Mouse (Mus musculus): ENCODE results near the gene Itgad.
A peak's percentile ranks its signal among the peaks of the same experiment; 100 is the strongest.

Gene Itgad

DNA sequence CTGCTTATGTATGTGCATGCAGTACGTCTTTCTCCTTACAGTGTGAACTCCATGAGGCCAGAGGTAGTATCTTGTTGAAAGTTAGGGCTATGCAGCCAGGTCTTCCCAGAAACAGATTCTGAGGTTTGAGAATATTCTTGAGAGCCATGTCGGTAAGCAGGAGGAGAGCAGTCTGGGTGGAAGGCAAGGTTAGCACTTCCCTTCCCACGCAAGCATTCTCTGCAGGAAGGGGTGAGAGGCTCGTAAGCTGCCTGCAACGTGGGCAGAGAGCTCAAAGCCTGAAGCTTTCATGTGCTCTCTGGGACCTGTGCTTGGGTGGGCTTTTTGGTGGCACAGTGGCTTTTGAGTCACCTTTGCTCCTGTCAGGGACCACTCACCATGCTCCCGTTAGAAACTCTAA lies 26.4 kb downstream of the Itgad start:
- DNase-seq: peak; percentile 54

DNA sequence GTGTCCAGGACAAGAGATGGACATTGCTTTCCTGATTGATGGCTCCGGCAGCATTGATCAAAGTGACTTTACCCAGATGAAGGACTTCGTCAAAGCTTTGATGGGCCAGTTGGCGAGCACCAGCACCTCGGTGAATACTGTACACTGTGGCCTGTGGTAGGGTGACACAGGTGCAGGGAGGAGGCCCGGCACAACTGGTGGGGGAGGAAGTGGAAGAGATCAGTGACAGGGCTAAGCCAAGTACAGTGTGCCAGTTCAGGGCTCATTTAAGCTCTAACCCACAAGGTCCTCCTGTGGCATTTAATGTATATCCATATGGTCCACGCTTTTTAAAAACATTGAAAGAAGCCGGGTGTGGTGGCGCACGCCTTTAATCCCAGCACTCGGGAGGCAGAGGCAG lies 27.5 kb downstream of the Itgad start:
- peak; percentile 76 for DNase-seq

DNA sequence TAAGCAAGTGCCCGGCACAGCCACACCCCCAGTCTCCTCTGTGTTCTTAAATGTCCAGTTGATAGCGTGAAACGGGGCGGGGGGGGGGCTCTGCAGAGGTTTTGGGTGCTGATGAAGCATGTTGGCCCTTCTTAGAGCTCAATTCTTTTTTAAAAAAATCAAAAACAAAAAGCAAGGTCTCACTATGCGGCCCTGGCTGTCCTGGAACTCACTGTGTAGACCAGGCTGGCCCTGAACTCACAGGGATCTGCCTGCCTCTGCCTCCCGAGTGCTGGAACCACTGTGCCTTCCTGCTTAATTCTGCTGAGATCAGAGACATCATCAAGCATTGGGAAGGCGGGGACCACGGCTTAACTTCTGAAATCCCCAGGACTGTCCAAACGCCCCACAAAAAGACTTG lies 47.4 kb downstream of the Itgad start:
- no peak for DNase-seq

DNA sequence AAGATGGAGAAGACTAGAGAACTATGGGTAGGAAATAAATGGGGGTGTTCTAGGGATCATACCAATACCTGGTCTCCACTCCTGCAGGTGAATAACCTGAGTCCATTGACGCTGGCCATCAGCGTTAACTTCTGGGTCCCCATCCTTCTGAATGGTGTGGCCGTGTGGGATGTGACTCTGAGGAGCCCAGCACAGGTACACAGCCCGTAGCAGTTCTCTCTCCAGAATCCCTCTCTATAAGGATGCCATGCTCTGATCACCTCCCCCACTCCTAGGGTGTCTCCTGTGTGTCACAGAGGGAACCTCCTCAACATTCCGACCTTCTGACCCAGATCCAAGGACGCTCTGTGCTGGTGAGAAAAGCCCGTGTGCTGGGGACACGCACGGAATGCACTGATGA lies 48.9 kb downstream of the Itgad start:
- no peak for DNase-seq

DNA sequence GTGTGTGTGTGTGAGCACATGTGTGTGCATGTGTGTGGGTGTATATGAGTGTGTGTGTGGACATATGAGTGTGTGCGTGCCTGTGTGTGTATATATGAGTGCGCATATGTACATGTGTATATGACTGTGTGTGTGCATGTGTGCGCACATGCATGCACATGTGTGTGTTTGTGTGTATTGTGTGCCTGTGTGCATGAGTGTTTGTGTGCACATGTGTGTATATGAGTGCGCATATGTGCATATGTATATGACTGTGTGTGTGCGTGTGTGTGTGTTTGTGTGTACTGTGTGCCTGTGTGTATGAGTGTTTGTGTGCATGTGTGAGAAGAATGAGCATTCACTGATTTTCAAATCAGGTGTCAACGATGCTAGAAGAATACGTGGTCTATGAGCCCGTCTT lies 50.0 kb downstream of the Itgad start:
- no peak for DNase-seq

DNA sequence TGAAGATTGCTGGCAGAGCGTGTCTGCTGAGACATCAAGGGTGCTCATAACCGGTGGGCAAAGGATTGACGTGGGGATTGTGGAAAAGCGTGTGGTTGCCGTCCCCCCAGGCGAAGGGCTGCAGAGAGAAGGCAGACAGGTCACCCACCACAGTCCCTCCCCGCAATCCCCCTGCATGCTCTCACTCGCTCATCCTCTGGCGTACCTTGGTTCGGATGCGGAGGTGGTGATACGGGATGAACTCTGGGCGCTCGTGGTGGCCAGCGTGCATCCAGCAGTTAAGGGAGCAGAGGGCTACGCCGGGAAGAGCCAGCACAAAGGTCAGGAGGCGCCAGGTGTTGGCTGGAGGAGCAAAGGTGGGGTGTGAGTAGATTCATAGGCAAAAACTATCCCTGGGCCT lies 51.5 kb downstream of the Itgad start:
- no peak for DNase-seq

DNA sequence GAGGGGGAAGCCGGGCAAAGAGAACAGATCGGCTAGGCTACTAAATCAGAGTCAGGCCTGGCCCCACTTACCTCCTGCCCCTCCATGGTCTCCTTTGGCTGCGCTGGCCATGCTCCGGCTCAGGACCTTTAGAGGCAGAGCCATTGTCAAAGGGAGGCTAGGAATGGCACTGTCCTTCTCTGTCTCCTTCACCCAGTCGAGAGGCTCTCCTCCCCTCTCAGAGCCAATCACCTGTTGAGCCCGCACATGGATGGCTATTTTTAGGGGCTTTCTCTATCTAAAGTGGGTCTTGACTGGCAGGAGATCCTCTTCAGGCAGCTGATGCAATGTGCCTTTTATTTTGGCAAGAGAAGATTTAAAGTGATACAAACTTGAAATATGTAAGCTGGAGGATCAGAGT lies 52.0 kb downstream of the Itgad start, which contains the start of gene Cox6a2:
TSS of gene Cox6a2 (minus strand) at position 236 of the 400 bp plus-strand sequence.
- DNase-seq: no peak

DNA sequence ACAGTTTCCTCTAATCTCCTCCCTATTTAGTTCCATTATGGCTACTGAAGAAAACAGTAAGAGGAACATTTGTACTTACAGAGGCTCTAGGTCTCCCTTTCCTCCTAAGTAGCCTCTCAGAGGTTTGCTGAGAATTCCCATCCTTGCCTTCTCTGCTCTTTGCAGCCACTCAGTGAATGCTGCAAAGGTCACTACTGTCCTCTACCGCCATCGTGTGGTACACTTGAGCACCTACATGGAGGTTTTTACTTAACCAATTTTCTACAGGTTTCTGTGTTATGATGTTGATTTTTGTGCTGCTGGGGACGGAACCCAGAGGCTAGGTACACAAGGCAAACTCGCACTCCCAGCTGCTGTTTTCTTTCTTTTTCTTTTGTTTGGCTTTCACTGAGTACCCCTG lies 54.0 kb downstream of the Itgad start:
- peak; percentile 70 for DNase-seq

DNA sequence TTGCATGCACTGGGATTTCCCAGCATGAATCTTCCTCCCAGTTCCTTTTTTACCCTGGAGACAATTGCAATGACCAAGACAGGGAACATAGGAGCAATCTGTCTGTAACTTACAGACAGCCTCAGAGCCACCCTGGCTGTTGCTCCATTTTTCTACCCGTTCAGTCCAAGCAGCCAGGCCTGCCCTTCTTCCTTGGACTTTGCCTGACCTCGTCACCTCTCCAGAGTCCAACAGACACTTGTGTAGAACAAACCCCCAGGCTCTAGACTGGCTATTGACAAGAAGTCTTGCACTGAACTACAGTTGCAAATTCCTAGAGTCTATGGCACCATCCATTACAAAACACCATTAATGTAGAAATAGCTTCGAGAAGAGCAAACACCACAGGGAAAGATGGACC lies 55.6 kb downstream of the Itgad start:
- DNase-seq: no peak

DNA sequence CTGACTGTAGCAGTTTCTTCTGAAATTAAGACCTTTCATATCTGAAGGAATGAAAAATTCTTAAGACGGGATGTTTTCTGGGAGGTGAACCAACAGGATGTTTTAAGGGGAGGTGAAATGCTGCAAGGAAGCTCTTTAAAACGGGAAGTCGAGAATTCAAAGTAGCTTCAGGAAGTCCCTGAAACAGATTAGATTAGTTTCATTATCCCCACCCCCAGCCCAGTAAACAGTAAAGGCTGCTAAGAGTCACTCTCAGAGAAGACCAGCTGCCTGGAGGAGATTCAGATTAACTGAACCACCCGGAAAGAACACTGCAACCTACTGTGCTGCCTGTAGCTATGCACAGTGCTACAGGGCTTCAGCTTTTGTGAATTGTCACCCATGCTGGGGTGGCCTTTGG lies 65.8 kb downstream of the Itgad start:
- no peak for DNase-seq

DNA sequence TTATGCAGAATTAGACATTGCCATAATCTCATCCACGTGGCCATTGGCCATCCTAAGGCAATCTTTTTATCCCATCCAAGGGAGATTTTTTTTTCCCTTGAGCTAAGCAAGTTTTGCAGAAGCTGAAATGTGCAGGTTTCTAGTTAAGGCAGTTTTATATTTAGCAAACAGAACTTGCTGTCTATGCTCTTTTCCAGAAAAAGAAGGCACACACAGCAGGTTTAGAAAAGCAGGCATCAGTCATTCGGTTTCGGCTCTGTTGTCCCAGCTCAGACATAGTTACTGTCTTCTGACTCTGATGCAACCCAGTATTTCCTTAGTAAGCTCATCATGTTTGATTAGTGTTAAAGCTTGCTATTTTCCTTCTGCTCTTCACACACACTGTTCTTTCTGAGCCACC lies 66.8 kb downstream of the Itgad start:
- no peak for DNase-seq

DNA sequence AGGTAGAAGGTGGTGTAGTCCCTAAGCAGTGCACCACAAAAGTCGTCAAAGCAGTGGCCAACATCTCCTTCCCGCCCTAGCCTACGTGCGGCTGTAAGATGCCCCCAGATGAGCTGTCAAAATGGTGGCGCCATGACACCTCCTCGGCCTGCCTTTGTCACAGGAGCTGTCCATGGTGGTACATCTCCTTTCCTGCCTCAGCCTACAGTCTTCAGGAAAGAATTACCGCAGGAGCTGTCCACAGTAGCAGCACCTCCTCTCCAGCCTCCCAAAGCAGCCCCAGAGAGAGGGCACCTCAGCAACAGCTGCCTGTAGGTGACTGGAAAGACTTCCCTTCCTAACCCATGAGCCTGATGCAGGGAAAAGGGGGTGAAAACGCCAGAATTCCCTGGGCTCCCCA lies 77.6 kb downstream of the Itgad start:
- no peak for DNase-seq

DNA sequence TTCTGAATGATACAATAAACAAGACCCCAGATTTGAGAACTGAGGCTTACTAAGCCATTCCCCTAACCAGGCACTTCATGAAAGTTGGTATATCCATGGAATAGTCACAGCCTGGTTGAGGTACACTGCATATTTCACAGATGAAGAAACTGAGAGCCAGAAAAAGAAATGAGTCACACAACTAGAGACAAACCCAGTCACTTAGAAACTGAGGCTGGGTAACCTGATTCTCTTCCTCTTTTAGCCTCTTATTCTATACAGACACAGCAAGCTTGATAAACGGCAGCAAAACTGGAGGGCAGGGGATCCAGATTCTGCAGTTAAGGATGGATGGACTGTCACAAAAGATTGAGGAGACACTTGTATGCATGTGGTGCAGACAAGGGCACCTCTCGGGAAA lies 80.6 kb downstream of the Itgad start:
- DNase-seq: no peak

DNA sequence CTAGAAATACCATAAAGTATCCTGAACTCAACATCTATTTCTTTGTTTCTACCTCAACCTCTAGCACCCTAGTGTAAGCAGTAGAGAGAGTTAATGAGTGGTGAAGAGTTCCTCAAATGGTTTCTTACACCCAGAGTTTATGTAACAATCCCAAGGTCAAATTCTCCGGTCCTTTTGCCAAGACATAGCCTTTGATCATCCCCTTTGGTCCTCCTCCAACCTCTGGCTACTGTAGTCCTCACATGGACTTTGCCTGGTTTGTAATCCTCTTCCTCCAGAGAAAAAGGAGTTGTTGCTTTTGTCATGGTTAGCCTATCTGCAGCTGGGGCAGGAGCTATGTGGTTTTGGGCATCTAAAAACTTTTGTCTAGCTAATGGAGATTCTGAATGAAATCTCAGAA lies 81.3 kb downstream of the Itgad start:
- no peak for DNase-seq

DNA sequence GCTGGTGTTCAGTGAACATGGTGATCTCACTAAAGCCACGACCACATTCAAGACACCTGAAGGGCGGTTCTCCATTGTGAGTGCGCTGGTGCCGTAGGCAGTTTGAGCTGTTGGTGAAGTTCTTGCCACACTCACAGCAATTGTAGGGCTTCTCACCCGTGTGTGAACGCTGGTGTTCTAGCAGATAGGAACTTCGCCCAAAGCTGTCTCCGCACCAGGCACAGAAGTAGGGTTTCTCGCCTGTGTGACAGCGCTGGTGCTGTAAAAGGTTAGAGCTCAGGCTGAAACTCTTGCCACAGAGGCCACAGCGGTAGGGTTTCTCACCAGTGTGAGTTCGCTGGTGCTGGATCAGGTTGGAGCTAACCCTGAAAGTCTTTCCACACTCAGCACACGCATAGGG lies 82.2 kb downstream of the Itgad start:
- no peak for DNase-seq

DNA sequence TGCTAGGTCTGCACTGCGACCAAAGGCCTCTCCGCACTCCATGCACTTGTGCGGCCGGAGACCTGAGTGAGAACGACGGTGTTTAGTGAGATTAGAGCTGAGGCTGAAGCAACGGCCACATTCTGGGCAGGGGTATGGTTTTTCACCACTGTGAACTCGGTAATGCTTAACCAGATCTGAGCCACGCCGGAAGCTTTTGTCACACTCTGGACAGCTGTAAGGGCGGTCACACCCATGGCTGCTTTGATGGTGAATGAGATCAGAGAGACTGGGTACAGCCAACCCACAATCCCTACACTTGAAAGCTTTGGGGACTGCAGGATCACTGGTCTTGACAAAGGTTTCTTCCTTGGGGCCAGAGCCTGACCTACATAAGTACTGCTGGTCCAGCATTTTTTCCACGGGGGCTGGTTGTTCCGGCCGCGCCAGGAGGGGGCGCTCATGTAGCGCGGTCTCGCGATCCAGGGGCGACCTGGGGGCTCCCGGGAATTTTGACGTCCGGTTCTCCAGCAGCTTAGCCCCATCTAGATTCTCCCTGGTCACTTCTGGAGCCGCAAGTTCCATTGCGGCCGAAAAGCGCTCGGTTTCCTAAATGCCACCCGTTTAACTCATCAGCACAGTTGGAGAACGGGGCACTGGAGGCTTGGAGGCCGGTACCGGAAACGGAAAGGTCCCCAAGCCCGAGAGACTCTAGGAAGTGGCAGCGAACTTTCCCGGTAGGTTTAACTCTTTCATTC lies 82.8 kb downstream of the Itgad start, which contains the start of gene Armc5:
TSS of gene Armc5 (plus strand) at position 487 of the 737 bp plus-strand sequence.
- peak; percentile 84 for DNase-seq

DNA sequence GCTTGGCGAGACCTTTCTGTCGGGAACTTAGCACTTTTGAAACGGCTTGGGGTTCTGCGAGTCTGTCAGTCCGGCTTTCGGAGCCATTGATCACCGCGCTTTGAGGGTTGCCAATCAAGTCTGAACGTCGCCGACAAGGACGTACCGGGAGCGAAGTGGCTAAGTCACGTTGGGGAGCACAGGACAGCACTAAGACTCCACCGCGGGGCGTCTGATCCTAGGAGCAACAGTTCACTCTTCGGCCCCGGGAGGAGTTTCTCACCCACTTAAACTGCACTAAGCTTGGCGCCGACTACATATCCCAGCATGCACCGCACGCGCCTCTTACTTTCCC lies 83.4 kb downstream of the Itgad start:
- no peak for DNase-seq

DNA sequence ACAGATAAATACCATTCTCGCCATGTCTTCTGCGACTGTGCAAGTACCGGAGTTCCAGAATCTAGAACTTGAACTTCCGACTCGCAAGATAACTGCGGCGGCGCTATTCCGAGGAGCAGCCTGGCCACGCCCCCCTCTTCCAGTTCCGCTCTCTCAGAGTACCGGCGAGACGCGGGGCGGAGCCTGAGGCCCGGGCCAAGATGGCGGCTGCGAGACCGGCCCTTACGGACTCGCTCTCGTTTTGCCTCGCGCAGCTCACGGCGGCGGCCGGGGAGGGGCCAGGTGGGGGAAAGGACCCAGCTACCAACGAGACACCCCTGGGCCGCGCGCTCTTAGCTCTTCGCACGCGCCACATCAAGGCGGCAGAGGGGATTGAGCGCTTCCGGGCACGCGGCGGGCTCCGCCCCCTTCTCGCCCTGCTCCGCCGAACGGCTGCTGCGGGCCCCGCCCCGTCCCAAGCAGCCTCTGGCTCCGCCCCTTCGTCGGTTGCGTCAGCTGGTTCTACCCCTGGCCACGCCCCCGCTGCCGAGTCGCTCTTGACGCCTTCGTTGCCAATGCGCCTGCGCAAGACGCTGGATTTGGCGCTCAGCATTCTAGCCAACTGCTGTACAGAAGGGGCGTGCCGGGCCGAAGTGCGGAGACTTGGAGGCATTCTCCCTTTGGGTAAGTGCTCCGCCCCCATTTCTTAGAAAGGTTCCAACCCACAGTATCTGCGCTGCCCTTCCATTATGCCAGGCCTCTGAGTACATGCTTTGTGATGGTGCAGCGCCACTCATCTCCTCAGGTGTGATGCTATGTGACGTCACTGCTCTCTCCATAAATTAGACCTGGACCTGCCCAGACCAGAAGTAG lies 84.0 kb downstream of the Itgad start, which contains the start of gene 9130023H24Rik:
TSS of gene 9130023H24Rik (minus strand) at position 105 of the 852 bp plus-strand sequence.
- peak; percentile 100 for DNase-seq

DNA sequence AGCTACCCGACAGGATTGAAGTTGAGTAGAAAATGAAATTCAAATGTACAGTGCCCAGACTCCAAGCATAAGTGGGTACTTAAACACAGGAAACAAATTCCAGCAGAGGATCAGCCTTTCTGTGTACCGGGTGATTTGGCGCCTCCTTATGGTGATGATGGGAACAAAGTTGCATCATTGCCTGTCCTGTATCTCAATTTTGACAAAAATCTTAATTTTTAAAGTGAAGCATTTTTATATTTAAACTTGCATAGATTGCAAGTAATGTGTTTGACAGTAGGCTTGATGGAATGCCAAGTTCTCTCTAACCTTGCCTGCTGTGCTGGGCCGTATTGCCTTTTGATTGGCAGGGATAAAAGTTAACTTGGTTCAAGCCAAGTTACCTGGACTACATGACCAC lies 84.8 kb downstream of the Itgad start:
- DNase-seq: peak; percentile 62

DNA sequence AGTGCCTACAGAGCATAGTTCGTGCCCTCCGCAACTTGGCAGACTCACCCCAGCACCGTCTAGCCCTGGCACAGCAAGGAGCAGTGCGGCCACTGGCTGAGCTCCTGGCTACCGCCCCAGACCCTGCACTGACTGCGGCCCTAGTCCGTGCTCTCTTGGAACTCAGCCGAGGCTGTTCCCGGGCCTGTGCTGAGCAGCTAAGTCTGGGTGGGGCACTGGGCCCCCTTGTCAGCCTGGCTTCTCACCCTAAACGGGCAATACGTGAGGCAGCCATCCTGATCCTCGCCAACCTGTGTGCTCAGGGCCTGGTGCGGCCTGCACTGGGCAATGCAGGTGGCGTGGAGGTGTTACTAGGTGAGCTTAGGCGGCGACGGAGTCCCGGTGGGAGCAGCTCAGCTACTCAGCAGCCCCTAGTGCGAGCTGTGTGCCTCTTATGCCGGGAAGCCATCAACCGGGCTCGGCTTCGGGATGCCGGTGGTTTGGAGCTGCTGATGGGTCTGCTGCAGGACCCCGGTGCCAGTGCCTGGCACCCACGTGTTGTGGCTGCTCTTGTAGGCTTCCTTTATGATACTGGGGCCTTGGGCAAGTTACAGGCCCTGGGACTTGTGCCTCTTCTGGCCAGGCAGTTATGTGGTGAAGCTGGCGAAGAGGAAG lies 86.1 kb downstream of the Itgad start:
- DNase-seq: no peak

DNA sequence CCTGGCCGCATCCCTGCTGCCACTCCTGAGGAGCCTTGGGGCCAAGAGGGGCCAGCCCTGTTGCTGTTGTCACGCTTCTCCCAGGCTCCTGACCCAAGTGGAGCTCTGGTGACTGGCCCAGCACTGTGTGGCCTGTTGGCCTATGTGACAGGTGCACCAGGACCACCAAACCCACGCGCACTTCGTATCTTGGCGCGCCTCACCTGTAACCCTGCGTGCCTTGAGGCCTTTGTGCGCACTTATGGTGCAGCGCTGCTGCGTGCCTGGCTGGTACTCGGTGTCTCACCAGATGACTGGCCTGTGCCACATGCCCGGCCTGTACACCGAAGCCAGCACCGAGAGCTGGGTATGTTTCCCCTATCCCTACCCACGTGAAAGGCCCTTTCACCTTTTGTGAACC lies 88.2 kb downstream of the Itgad start:
- no peak for DNase-seq

DNA sequence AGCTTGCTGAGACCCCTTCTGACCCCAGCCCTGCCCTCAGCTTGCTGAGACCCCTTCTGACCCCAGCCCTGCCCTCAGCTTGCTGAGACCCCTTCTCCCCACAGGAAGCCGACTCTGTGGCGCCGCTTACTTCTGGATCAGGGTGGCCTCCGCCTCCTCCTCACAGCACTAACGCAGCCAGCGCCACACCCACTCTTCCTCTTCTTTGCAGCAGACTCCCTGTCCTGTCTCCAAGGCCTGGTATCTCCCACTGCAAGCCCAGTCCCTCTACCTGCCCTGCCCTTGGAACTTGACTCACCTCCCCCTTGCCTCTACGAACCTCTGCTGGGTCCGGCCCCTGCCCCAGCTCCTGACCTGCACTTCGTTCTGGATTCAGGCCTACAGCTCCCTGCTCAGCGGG lies 89.7 kb downstream of the Itgad start:
- DNase-seq: no peak

DNA sequence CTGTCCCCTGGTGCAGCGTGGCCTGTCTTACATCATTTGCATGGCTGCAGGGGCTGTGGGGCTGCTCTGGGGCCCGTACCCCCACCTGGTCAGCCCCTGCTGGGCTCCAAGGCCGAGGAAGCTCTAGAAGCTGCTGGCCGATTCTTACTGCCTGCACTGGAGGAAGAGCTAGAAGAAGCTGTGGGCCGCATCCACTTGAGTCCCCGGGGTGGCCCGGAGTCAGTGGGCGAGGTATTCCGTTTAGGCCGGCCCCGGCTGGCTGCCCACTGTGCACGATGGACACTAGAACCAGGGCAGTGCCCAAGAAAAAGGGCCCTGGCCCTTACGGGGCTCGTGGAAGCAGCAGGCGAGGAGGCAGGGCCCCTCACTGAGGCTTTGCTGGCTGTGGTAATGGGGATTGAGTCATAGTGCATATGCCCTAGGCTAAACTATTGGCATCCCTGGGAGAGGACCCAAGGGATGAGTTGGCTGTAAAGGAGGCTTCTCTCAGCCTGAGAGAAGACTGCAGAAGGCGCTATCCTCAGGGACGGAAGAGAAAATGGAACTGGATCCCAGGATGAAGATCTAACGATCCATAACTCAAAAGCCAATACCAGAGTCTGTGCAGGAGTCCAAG lies 90.3 kb downstream of the Itgad start:
- no peak for DNase-seq

Data from thymus, postnatal 14 days (tissue).